Mouse (Mus musculus) mature B cell (primary cell): ENCODE data around the gene Ubr7.

Experiments
- in situ Hi-C: fragments of 300-500 bp; cut with MboI; formaldehyde crosslinking; loops from 2 replicates; pipeline ENCODE4 v1.14.3; 2019

The Ubr7 gene

DNA sequence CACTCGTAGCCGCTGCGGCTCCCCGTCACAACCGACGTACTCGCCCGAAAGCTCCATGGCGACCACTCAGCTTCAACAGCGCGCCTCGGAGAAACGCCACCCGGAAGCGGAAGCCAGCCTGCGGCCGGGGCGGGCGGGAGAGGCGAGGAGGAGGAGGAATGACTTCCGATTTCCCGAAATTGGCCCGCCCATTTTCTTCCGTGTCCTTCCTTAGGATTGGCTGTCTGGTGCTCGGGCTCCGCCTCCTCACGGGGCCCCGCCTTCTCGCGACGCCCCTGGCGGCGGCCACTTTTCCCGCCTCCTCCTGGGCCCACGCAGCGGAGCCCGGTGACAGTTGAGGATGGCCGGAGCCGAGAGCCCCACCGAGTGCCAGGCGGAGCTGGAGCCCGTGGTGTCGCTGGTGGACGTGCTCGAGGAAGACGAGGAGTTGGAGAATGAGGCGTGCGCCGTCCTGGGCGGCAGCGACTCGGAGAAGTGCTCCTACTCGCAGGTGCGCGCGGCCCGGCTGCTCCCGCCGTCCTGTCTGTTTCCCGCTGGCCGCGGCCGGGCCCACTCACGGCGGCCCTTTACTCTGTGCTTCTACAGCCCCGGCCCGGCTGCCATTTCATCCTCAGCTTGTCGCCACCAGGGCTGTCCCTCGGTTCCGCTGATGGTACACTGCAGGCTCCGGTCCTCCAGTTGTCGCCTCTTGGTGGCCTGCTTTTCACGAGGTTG is at the start of gene Ubr7, which contains the start of the genes Gm28051 and Gon7:
Ubr7 (plus strand) TSS at position 279 of the 714 bp plus-strand sequence.
Gm28051 (minus strand) TSS at position 77 of the 714 bp plus-strand sequence.
Gon7 (minus strand) TSS at position 115 of the 714 bp plus-strand sequence.
- in situ Hi-C loops = no loop called here

DNA sequence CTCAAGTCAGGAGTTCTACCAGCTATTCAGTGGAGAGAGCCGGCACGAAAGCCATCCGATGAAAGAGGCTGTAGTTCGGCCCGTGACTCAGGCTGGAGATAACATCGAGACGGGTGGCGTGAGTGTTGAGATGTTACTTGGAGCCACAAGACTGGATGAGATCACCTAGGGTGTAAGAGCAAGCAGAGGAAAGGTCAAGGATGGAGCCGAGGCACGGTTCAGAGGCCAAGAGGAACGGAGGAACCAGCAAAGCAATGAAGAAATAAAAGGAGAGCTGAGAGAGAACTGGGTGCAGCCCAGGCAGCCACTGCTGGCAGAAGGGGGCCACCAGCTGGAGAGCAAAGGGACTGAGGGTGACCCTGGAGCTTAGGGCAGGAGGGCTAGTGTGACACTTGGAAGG is 49.5 kb upstream of the Ubr7 start:
- in situ Hi-C loops = no loop called here

DNA sequence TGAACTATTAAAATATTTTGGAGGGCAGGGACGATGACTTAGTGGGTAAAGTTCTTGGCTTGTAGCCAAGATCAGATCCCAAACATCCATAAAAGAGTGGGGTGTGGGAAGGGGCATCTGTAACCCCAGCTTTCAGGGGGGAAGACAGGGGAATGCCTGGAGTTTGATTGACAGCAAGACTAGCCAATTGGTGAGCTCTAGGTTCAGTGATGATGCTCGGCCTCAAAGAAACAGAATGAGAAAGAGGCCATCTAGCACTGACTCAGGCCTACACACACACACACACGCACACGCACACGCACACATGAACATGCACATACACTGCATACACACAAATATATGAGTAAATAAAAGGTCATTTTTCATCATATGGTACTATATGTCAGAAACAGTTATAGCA is 47.9 kb upstream of the Ubr7 start:
- in situ Hi-C loops = no loop called here

DNA sequence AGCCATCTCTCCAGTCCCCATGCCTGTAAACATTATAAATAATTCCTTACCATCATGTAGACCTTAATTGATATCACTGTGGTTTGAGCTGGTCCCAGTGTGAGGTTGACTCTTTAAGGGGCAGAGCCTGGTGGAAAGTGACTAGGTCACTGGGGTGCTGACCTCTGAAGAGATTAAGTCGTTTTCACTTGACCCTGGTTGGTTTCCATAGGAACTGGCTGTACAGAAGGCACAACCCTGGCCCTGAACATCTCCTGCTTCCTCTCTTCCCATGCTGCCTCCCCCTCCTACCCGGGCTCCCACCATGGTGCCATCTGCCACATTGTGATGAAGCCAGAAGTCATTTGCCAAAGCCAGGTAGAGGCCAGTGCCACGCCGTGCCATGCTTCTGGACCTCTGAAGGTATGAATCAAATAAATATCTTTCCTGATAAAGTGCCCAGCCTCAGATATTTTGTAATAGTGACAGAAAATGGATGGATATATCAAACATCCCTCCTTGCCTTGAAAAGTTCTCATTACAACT is 46.9 kb upstream of the Ubr7 start:
- in situ Hi-C loops = no loop called here

DNA sequence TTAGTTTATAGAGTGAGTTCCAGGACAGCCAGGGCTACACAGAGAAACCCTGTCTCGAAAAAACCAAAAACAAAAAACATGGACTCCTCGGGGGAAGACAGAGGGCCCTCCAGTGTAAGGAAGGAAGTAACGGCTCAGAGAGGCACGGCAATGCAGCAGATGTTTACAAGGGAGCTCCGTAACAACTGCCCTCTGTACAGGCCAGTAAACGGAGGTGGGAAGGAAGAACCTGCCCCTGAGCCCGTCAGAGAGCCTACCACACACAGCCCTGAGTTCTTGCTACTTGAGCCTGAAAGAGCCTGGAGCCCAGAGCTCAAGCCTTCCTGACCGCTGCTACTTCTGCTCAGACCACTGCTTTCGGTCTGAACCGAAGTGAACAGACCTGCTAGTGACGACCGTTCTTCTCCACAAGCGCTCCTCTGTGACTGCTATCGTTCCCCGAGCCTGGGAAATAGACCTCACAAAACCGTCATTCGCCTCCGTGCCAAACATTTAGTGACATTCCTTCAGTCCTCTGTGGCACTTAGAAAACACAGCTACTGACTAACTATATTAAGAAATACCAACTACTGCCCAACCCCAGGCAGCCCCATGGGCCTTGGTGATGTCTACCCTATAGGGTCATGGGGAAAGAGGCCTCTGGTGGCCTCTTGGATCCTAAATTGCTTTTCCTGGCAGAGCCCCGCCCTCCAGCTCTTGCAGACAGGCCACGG is 44.5 kb upstream of the Ubr7 start:
- in situ Hi-C loops = no loop called here

DNA sequence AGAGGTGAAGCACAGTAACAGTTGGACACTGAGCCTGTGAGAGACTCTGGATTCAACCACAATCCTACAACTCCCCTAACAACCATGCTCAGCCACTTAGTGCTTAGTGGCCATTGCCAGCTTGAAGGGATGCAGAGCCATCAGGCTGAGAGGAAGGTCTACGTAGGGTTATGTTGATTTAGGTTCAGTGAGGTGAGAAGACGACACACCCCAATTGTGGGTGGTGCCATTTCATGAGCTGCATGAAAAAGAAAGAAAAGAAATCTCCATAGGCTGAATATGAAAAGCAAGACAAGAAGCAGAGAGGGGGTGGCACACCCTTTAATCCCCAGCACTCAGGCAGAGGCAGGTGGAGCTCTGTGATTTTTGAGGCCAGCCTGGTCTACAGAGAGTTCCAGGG is 43.7 kb upstream of the Ubr7 start:
- in situ Hi-C loops = no loop called here

DNA sequence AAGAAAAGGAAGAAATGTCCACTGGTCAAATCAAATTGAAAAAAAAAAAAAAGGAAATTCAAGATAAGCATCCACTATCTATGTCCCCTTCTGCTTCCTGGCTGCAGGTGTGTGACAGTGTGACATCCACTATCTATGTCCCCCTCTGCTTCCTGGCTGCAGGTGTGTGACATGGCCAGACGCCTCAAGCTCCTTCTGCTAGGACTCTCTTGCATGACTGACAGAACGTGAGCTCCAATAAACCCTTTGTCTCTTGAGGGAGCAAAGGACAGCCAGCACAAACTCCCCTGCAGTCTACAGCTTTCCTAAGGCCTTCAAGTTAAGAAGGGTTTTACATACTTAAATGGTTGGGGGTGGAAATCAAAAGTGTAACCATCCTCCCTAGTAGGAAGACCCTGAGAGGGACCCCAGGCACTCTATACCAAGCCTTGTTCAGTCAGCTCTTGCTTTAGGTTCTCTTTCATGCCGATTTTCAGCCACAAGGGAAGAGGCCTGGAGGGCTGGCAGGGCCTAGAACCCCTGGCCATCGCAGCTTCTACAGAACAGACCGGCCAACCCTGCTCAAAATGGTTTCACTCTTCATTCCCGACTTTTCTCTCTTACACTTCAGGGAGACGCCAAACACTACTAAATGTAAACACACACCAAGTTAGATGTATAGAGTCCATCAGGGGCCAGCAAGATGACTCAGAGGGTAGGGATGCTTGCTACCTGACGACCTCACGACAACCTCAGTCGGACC is 42.9 kb upstream of the Ubr7 start:
- in situ Hi-C loops = no loop called here

DNA sequence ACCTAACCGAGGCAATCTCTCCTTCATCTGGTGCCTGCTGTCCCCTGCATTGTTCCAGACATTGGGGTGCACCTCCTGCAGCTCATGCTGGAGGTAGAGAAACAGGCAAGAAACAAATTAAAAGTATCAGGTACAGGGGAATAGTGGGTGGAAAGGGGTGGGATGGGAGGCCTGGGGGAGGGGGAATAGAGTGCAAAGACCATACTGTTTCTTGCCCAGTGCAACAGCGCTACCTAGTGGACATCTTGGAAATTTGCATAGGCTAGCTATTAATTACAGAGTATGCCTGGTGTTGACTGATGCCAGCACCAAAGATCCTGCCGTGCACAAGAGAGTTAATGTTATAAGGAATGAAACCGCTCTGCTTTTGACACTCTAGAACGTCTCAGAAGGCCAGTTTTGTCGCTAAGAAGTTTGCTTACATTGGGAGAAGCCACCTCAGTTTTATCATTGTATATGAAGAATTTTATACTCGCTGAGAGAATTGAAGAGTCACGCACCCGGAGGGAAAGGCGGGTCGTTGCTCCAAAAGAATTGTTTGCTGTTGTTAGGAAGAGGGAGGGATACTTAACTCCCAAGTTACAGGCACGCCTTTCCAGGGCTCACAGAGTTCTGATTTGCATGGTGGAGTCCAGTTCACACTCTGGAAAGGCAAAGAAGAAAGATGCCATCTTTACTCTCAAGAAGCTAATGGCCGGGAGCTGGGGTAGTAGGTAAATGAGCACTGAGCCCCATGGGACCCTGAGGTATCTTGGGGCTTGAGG is 38.0 kb upstream of the Ubr7 start:
- in situ Hi-C loops = no loop called here

DNA sequence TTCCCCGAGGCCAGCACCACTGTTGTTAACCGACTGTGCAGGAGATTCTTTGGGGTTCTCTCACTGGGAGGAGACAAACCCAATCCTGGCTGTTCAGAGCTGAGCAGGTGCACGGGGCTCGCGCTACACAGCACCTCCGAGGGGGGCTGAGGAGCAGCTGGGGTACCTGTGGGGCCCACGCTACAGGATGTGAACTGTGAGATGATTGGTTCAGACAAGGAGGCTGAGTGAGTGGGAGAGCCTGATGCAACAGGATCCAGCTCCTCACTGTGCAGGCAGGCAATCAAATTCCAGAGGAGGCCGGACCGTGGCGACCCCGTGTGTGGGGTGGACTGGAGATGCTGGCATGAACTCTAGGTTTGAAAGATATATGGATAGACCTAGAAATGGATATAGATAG is 35.3 kb upstream of the Ubr7 start:
- in situ Hi-C loops = no loop called here

DNA sequence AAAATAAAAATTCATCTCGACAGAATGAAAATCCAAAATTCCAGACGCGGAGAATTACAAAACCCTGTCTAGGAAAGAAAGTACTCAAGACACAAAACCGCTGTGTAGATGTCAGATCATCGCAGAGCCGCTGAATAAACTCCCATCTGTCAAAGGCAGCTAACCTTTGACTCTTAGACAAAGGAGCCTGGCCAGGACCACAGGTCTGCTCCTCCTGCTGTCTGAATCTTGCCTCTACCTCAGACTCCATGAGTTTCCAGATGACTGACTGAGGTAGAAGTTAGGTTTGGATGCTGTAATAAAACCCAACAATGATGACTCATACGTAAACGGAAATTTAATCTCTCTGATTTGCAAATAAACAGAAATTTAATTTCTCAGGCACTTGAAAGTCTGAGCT is 34.8 kb upstream of the Ubr7 start:
- in situ Hi-C loops = no loop called here

DNA sequence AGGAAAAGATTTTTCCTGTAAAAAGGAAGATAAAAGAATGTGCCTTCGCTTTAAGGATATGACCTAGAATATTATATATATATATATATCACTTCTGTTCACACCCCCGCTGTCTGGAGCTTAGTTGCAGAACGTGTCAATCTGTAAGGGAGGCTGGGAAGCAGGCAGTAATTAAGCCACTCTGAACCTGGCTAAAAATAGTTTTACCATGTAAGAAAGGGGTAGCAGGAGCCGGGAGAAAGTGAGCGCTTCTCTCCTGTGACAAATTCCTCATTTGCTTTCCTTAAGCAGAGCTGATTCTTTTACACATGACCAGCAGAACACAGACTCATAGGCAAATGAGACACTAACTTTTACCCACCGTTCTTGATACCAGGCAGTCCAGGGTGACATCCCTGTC is 33.9 kb upstream of the Ubr7 start:
- in situ Hi-C loops = no loop called here

DNA sequence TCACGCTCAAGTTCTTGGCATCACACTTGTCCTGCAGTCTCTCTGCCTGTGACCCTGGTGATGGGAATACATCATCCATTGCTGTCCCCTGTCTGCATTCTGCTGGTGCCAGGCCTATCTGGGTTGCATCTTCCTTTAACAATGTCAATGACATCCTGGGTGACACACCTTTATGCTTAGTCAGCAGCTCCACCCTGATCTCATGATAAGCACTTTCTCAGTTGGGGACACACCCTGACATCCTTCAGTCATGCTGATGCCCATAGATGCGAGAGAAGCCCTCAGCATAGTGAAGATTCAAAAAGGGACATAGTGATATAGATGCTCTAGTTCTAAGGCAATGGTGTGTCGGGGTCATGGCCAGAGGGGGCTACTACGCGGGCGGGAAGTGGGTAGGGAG is 32.6 kb upstream of the Ubr7 start:
- in situ Hi-C loops = loop anchor here (5.0 to 25.0 kb wide), 3 partner anchors 148 to 763 kb away; partner anchors contain the start of gene Atxn3

DNA sequence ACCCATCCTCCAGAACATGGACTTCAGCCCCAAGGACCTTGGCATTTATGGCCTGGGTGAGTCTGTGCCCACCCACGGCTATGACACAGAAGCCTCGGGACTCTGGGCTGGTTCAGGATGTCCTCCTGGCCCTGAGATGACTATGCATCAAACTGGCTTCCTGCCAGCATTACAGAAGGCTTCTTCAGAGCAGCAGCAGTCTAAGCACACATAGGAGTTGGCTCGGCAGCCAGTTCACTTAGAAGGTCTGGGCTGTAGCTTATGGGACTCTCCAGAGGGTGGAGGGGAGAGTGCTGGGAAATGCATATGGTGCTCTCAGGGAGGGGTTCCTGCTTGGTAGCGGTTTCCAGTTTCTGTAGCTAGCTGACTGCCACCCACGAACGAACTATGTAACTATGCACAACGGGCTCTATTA is 32.0 kb upstream of the Ubr7 start:
- in situ Hi-C loops = loop anchor here (5.0 to 25.0 kb wide), 3 partner anchors 148 to 763 kb away; partner anchors contain the start of gene Atxn3

DNA sequence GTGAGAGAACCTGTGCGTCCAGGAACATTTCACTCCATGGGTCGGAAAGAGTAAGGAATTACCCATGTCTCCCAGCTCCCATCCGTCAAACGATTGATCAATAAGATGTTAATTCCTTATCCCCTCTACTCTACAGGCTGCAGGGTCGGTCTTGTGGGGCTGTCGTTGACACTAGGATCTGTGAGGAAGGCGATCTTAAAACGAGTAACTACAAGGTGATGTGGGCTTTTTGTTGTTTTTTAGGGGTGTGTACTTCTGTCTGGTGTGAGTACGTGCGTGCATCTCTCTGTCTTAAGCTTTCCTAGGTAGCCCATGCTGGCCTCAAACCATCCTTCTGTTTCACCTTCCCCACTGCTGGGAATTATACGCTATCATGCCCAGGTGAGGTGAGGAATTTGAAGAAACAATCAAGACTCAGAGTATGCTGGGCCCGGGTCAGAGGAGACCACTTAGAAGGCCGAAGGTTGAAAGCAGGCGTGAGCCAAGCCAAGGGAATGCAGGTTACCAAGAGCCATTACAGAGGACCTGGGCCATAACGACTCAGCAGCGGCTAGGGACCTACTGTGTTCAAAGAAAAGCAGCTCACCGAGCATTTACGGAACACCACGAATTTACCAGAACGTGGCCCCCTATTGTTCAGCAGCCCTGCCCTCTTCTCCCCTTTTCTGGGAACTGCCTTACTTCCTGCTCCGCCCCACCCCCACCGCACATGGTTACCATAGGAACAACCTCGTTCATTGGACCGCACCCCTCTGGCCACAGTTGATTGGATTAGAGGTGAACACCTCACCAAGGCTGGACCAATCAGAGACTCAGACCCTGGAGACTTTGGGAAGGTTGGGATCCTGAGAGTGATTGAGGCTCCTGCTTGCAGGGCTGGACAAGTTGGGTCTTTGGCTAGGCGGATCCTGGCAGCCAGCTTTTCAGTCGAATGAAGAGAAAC is 27.6 kb upstream of the Ubr7 start:
- in situ Hi-C loops = loop anchor here (5.0 to 25.0 kb wide), 3 partner anchors 153 to 768 kb away; partner anchors contain the start of gene Atxn3

DNA sequence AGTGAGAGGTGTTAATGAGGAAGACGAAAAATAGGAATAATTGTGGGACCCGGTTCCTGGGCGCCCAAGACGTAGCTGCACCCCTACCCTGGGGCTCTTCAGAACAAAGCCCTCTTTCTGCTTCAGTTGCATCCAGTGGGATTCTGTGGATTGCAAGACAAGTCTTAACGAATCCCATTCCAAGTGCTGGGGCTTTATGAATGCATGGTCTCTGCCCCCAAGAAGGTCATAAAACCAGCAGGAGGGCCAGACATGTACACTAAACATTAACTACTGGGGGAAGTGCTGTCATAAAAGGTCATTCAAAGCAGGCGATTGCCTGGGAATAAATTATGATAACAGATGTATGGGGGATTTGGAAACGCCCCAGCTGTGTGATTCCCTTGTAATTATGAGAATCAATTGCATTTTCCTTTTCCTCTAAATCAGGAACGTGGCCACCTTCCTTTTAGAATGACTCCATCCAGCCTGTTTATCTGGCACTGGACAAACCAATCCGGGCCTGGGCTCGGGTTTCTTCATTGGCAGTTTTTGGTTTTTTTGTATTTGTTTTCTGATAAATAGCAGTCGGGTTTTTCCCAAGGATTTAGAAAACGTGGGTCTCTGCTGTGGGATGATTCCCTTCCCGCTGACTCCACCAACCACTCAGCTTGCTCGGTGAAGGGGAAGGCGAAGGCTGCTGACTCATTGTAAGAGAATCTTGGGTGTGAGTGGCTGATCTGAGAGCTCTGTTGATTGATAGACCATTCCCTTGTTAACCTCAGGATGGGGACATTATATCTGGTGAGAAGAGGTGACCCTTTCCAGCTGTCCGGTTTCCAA is 26.8 kb upstream of the Ubr7 start:
- in situ Hi-C loops = loop anchor here (25.0 kb wide), 2 partner anchors 331 to 769 kb away; partner anchors contain the start of gene Atxn3

DNA sequence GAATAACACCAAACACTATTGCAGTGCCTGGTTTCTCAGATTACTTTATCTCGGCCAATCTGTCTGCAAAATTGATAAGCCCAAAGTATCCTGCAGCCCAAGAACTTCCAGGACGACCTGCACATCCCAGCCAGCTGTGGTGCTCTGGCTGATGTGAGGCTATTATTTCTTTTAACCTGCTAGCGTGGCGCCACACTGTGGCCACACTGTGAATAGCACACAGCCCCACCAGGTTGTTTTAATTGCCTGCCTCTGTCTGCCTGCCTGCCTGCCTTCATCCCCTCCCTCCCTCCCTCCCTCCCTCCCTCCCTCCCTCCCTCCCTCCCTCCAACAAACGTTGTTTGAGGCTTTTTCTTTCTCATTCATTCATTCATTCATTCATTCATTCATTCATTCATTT is 24.4 kb upstream of the Ubr7 start:
- in situ Hi-C loops = loop anchor here (25.0 kb wide), 2 partner anchors 329 to 771 kb away; partner anchors contain the start of gene Atxn3

DNA sequence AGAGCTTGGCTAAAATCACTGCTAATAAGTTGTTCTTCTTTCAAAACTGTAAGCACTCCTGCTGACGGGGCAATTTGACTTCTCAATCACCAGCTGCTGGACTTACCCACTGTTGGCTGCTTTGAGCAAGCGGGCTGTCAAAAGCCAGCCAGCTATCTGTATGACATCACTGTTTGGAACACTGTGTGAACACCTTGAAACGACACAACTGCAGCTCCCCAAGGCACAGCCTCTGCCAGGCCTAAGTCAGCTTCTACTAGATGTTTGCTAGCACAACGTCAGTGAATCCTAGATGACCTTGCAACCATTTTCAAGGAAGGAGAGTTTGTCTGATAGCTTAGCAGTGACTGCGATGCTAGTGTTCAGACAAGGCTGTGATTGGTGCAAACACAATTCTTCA is 18.7 kb upstream of the Ubr7 start:
- in situ Hi-C loops = loop anchor here (25.0 kb wide), 2 partner anchors 323 to 777 kb away; partner anchors contain the start of gene Atxn3

DNA sequence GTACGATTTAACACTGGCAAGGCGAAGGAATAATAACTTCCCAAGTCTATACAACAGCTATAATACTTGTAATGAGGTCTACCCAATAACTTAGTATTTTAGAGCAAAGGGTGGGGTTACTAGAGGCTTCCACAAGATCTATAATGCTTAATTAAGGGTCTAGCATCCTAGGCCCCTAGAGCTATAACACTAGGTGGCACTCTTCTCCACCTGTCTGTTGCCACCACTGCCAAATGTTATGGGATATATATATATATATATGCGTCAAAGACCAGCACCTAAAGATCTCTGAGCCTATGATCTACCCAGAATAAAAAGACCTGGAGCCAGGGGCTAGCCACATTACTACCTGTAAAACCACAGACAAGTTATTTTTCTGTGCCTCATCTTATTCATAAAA is 17.5 kb upstream of the Ubr7 start:
- in situ Hi-C loops = loop anchor here (25.0 kb wide), 2 partner anchors 322 to 778 kb away; partner anchors contain the start of gene Atxn3

DNA sequence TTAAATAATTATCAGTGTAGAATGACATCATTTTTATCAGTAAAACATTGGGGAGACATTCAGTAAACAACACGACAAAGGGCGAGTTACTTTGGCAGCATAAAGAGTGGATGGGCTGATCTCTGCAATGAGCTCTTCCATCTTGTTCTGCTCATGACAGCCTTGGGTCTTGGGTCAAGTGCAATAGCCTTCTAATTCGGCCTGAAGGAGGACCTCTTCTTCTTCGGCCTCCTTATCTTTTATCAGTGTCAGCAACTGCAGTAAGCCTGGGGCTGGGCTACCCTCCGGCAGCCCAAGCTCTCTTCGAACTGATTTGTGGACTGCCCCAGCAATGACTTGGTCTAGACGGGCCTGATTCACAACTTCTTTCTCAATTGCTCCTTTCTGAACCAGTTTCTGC is 15.7 kb upstream of the Ubr7 start:
- in situ Hi-C loops = loop anchor here (25.0 kb wide), 2 partner anchors 320 to 780 kb away; partner anchors contain the start of gene Atxn3
